Mouse (Mus musculus) gastrocnemius, postnatal 4 days (tissue): ENCODE data around the gene Mief2. TPM values are rescaled to one million over a fixed set of nuclear protein-coding genes. Genes with fewer than 3 reads are reported as not detected.

Experiments
- DNase-seq, 2 experiments: peaks; one replicate each; pipeline ENCODE4 v3.0.0; 2021 to 2022; ENCODE audit warnings: low spot score in 2 of 2, mixed read lengths in 2 of 2
- long read RNA-seq, 2 experiments: library from polyadenylated mRNA; stranded (forward); transcript quantifications; one replicate each; pipeline ENCODE4 v2.0.0; 2021
- total RNA-seq, 2 experiments: library from RNA; stranded (reverse); gene quantifications; 2 replicates each; pipeline ENCODE4 v1.2.3; 2021

Gene Mief2
- 10 to 100 TPM; 70.6 to 76.5 TPM for total RNA-seq
- long read RNA-seq, experiment 1, transcript Mief2-203 (3 exons, 716 nt): minor isoform, 9 of 132 reads
- long read RNA-seq, experiment 1, transcript Mief2-201 (4 exons, 2,522 nt): major isoform, 64 of 132 reads
- long read RNA-seq, experiment 1, partial matches to known transcripts: 46 of 132 reads
- long read RNA-seq, experiment 1, other reads (novel, unspliced or antisense): 13 of 132 reads
- long read RNA-seq, experiment 2, transcript Mief2-203 (3 exons, 716 nt): minor isoform, 7 of 139 reads
- long read RNA-seq, experiment 2, transcript Mief2-201 (4 exons, 2,522 nt): major isoform, 74 of 139 reads
- long read RNA-seq, experiment 2, partial matches to known transcripts: 38 of 139 reads
- long read RNA-seq, experiment 2, other reads (novel, unspliced or antisense): 20 of 139 reads

GRCm38 (mm10) chr11:60728260-60728761, at the start of gene Mief2:
Gene Mief2, plus strand, starts transcription at chr11:60728398.
- peak; percentile 83 to 94 for DNase-seq

GRCm38 (mm10) chr11:60696165-60696564, 32.0 kb upstream of the Mief2 start:
- DNase-seq: no peak

GRCm38 (mm10) chr11:60697561-60697960, 30.6 kb upstream of the Mief2 start:
- no peak for DNase-seq

GRCm38 (mm10) chr11:60698806-60699523, 29.2 kb upstream of the Mief2 start:
- peak; percentile 45 to 81 for DNase-seq

DNA sequence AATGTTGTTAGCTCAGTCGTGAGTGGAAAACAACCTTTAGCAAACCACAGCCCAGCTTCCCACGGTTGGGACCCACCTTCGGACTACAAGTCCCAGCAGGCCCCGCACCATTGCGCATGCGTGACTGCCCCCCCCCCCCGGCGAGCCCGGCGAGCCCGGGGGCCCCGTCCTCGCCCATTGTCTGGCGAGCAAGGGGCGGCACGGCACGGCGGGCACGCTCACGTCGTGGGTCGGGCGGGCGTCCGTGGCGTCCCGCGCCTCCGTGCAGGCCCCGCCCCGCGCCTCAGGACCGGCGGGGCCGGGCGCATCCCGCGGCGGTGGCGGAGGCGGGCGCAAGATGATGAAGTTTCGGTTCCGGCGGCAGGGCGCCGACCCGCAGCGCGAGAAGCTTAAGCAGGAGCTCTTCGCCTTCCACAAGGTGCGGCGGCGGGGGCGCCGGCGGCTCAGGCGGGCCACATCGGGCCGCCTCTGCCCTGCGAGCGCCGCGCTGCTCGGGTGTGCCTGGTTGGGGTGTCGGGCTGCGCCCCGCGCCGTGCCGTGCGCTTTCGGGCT, 28.6 kb upstream of the Mief2 start, which contains the start of gene Llgl1:
Gene Llgl1, plus strand, starts transcription at position 200 of the 552 bp plus-strand sequence.
- DNase-seq: peak; percentile 86 to 90

DNA sequence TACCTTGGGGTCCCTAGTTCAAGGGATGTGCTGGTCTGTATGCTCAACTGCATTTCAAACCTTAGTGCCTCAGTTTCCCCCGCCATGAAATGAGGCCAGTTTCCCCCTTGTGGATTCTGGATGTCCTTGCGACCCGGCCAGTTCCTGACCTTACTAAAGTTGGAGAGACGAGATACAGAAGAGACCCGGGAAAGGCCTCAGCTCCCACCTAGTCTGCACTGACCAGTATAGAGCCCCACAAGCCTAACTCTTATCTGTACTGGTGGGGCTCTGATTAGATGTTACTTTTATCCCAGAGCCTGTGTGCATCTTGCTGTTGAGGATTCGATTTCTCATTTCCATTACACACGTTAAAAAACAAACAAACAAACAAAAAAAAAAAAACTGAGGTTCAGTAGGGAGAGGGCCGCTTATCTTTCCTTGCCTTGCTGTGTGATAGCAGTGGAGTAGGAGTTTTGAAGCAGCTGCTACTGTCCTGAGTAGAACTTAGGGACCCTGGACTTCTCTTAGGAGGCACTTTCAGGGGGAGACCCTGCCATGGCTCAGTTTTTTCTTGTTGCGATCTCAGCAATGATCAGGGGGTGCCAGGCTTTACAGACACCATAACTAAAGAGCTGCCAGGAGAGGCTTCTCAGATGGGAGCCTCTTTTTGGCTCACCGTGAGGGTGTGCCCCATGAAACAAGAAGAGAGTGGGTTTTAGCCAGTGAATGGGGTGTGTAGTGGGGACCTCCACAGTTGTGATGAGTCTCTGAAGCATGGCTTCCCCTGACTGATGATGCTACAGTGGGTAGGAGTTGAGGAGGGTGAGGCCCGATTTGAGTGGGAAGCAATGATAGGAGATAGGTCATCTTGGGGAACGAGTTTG, 27.6 kb upstream of the Mief2 start:
- DNase-seq: peak; percentile 9 to 14

DNA sequence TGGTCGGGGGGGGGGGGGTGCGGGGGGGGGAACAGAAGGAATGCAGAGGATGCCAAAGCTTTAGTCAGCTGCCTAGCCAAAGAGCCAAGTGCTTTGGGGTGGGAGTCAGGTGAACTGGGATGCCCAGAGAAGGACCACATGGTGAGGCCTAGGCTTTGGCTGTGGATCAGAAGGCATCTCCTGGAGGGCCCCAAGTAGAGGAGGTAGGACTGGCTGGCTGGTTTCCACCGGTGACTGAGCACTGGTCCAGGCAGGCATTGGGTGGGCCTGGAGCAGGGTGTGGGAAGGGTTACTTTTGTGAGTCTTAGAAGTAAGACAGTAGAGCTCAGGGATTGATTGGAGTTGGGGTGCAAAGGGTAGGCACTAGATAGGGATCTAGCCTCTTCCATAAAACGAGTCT, 26.6 kb upstream of the Mief2 start:
- DNase-seq: peak; percentile 8 to 16

DNA sequence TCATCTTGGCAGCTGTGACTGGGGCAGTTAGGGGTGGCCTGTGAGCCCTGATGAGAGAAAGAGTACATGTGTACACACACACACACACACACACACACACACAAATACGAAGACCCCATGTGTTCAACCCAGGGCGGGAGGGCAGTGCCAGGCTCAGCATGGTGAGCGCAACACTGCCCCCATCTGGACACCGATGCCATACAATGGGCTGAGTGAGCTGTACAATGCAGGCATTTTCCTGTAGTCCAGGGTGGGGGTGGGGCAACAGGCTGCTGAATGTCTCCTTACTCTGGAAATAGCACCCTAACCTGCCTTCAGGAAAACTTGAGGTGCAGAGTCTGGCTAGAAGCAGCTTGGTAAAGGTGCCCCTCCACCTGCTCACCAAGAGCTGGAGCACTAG, 25.1 kb upstream of the Mief2 start:
- DNase-seq: peak; percentile 16 to 61

- peak; percentile 8 to 13 for DNase-seq
Measured at GRCm38 (mm10) chr11:60704023-60704880, 23.9 kb upstream of the Mief2 start.

- DNase-seq: peak in 1 of 2 experiments; percentile 15
Measured at GRCm38 (mm10) chr11:60705255-60705654, 22.9 kb upstream of the Mief2 start.

GRCm38 (mm10) chr11:60706076-60706475, 22.1 kb upstream of the Mief2 start:
- no peak for DNase-seq

DNA sequence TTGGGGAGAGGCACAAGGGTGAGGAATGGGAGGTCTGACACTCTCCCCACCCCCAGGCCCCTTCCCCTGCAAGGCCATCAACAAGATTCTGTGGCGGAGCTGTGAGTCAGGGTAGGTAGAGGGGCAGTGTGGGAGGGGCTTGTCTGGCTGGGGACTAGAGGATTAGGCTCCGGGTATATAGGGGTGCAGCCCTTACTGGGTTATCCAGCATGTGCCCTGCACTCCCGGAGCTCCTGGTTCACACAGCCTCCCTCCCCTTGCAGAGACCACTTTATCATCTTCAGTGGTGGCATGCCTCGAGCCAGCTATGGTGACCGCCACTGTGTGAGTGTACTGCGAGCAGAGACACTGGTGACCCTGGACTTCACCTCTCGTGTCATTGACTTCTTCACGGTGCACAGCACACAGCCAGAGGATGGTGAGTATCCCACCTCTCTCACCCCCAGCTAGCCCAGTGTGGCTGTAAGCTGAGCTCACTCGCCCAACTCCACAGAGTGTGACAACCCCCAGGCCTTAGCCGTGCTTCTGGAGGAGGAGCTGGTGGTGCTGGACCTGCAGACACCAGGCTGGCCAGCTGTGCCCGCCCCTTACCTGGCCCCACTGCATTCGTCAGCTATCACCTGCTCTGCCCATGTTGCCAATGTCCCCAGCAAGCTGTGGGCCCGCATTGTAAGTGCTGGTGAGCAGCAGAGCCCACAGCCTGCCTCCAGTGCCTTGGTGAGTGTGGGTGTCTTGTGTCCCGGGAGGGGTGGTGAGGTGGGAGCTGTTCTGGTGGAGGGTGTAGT, 21.3 kb upstream of the Mief2 start:
- peak in 1 of 2 experiments; percentile 13 for DNase-seq

DNA sequence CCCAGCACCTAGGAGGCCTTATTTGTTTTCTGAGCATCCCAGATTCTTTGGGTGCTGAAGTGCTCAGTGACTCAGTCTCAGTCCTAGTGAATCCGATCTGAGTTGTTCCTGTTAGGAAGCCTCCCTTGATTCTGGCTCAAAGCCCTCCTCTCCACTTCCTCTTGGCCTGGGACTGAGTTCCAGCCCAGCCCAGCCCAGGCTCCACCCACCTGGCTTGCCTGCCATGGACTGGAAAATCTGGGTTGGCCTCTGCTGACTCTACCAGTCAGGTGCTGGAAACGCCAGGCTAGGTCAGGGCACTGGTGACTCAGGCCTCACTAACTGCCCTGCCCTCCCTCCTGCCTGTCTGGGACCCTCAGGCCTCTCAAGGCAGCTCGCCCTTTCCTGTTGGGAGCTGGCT, 20.5 kb upstream of the Mief2 start:
- peak; percentile 64 to 83 for DNase-seq

DNA sequence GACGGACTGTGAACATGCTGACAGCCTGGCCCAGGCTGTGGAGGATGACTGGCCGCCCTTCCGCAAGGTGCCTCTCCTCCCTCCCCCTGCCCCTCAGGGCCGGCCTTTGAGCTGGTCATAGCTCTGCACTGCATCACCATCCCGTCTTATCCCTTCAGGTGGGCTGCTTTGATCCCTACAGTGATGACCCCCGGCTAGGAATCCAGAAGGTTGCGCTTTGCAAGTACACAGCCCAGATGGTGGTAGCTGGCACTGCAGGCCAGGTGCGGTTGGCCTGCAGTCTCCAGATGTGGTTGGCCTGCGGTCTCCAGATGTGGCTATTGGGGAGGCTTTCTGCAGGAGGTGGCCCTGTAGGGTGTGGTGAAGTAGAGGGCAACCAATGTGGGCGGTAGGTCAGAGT, 19.6 kb upstream of the Mief2 start:
- no peak for DNase-seq

DNA sequence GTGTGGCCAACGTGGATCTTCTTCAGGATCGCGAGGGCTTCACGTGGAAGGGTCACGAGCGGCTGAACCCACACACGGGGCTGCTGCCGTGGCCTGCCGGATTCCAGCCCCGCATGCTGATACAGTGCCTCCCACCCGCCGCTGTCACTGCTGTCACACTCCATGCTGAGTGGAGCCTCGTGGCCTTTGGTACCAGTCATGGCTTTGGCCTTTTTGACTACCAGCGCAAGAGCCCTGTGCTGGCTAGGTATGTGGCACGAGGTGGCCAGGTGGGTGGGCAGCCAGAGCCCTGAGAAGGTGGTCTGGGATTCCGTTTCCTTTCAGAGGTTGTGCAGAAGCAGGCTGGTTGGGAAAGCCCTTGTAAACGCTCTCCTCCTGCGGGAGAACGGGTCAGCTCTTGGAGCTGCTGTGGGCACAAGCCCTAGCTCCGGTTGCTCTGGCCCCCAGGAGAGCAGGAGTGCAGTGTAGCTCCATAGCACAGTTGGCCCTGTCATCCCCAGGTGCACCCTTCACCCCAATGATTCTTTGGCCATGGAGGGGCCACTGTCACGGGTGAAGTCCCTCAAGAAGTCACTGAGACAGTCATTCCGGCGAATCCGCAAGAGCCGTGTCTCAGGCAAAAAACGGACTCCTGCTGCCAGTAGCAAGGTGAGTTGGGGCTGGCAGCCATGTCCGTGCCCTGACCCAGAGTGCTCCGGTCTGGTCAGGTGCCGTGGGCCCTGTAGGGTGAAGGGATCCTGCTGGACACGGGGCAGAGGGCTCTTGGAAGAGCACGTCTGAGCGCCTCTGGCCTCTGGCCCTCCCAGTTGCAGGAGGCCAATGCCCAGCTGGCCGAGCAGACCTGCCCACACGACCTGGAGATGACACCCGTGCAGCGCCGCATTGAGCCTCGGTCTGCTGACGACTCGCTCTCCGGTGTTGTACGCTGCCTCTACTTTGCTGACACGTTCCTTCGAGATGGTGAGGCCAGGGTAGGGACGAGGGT, 18.4 kb upstream of the Mief2 start:
- DNase-seq: peak in 1 of 2 experiments; percentile 7

DNA sequence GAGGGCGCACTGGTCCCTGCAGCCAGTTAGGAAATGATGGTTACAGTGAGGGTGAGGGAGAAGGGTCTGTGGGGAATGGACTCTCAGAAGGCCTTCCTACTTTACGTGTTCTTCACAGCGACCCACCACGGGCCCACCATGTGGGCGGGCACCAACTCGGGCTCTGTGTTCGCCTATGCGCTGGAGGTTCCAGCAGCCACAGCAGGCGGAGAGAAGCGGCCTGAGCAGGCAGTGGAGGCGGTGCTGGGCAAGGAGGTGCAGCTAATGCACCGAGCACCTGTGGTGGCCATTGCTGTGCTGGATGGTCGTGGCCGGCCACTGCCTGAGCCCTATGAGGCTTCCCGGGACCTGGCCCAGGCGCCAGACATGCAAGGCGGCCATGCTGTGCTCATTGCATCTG, 17.0 kb upstream of the Mief2 start:
- DNase-seq: no peak

- no peak for DNase-seq
Measured at GRCm38 (mm10) chr11:60712040-60712439, 16.2 kb upstream of the Mief2 start.
